Mouse (Mus musculus) bone marrow macrophage, adult 2 months (primary cell): Measurements from ENCODE around the gene Gpbp1.

Experiments
- CTCF ChIP-seq: IDR thresholded peaks from 2 replicates; pipeline ENCODE4 v1.5.1; 2012; ENCODE audit warnings: low read depth, mild to moderate bottlenecking, low read length, moderate library complexity
- POLR2A ChIP-seq: IDR thresholded peaks from 2 replicates; pipeline ENCODE4 v1.6.1; 2012; ENCODE audit warnings: mild to moderate bottlenecking, low read depth, low read length, borderline replicate concordance

DNA sequence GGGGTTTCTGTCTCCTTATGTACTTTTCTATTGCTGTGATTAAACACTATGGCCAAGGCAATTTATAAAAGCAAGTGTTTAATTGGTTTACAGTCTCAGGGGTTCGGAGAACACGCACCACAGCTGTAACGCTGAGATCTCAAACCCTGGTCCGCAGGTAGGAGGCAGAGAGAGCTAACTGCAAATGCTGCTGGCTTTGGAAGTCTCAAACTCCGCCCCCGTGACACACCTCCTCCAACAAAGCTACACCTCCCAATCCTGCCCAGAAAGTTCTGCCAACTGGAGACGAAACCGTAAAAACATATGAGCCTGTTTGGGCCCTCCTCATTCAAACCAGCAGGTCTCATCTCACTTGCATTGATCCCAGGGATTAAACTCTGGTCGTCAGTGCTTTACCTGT, 47.8 kb upstream of the Gpbp1 start:
- TF ChIP-seq POLR2A: no peak
- no peak for TF ChIP-seq CTCF
